Mouse (Mus musculus): Measurements from ENCODE around the gene Vmn1r34.
"Not testable (repeated sequence)": the region's sequence is repeated elsewhere in the genome, so short reads cannot be mapped to it uniquely, and the experiment has no call there.

Gene Vmn1r34

GRCm38 (mm10) chr6:66643779-66644178 is at the start of gene Vmn1r34:
TSS of gene Vmn1r34 (minus strand) at chr6:66643879.
- DNase-seq (ENCODE audit: low read depth), result no peak

GRCm38 (mm10) chr6:66685806-66686205 is 42.1 kb upstream of the Vmn1r34 start, which contains the start of gene Vmn1r35:
TSS of gene Vmn1r35 (minus strand) at chr6:66685906.
- no peak for DNase-seq (ENCODE audit: low read depth)

- DNase-seq (ENCODE audit: low read depth), result not testable (repeated sequence)
Observed at GRCm38 (mm10) chr6:66618182-66618581, 25.5 kb downstream of the Vmn1r34 start, which contains the start of gene Vmn1r33. TSS of gene Vmn1r33 (minus strand) at chr6:66618282.

GRCm38 (mm10) chr6:66595804-66596203 is 47.9 kb downstream of the Vmn1r34 start:
- no peak for DNase-seq (ENCODE audit: low read depth)

All from NIH3T3 (cell line).